Mouse (Mus musculus) thymus, postnatal 14 days (tissue): ENCODE measurements around the gene Ogn.
"Not testable (repeated sequence)": the region's sequence is repeated elsewhere in the genome, so short reads cannot be mapped to it uniquely, and the experiment has no call there.

Experiments used
- DNase-seq: peaks from one replicate; pipeline ENCODE4 v3.0.0; 2021

Gene Ogn

GRCm38 (mm10) chr13:49607714-49608113 lies at the start of gene Ogn:
Gene Ogn (plus strand): TSS chr13:49608046.
- DNase-seq = no peak

- no peak for DNase-seq
Observed at GRCm38 (mm10) chr13:49559185-49559584, 48.7 kb upstream of the Ogn start.

- no peak for DNase-seq
Observed at GRCm38 (mm10) chr13:49560886-49561285, 47.0 kb upstream of the Ogn start.

- no peak for DNase-seq
Observed at GRCm38 (mm10) chr13:49564347-49564746, 43.5 kb upstream of the Ogn start.

- DNase-seq = no peak
Observed at GRCm38 (mm10) chr13:49570371-49570770, 37.5 kb upstream of the Ogn start.

GRCm38 (mm10) chr13:49571418-49571817 lies 36.4 kb upstream of the Ogn start:
- no peak for DNase-seq

- DNase-seq = no peak
Observed at GRCm38 (mm10) chr13:49581541-49582530, 26.0 kb upstream of the Ogn start, which contains the start of gene Omd. Gene Omd (plus strand): TSS chr13:49582462.

GRCm38 (mm10) chr13:49583859-49584258 lies 24.0 kb upstream of the Ogn start:
- no peak for DNase-seq

- no peak for DNase-seq
Observed at GRCm38 (mm10) chr13:49584307-49585005, 23.4 kb upstream of the Ogn start.

- DNase-seq = no peak
Observed at GRCm38 (mm10) chr13:49586062-49586461, 21.8 kb upstream of the Ogn start.

- DNase-seq = not testable (repeated sequence)
Observed at GRCm38 (mm10) chr13:49602541-49602940, 5.3 kb upstream of the Ogn start.

GRCm38 (mm10) chr13:49603603-49604002 lies 4.2 kb upstream of the Ogn start:
- DNase-seq = no peak

- no peak for DNase-seq
Observed at GRCm38 (mm10) chr13:49608589-49609322, 910 bp downstream of the Ogn start.

GRCm38 (mm10) chr13:49617021-49617420 lies 9.2 kb downstream of the Ogn start:
- no peak for DNase-seq

GRCm38 (mm10) chr13:49618365-49618764 lies 10.5 kb downstream of the Ogn start:
- DNase-seq = no peak

GRCm38 (mm10) chr13:49623216-49623615 lies 15.4 kb downstream of the Ogn start:
- no peak for DNase-seq

GRCm38 (mm10) chr13:49628167-49628566 lies 20.3 kb downstream of the Ogn start:
- DNase-seq = no peak

GRCm38 (mm10) chr13:49629076-49629475 lies 21.2 kb downstream of the Ogn start:
- no peak for DNase-seq

GRCm38 (mm10) chr13:49639965-49640364 lies 32.1 kb downstream of the Ogn start:
- DNase-seq = no peak

- DNase-seq = no peak
Observed at GRCm38 (mm10) chr13:49642650-49643049, 34.8 kb downstream of the Ogn start.

GRCm38 (mm10) chr13:49643669-49644362 lies 36.0 kb downstream of the Ogn start:
- DNase-seq = no peak

GRCm38 (mm10) chr13:49644731-49645529 lies 37.1 kb downstream of the Ogn start:
- DNase-seq = no peak
